Mouse (Mus musculus): ENCODE results near the gene Igsf9b. TPM values are rescaled to one million over a fixed set of nuclear protein-coding genes. Genes with fewer than 3 reads are reported as not detected.

The Igsf9b gene
- polyA plus RNA-seq, 2 experiments: 0.01 TPM

- H3K36me3 ChIP-seq (replicated peaks; ENCODE audit: control insufficient read depth, insufficient read depth, low read depth): no peaks in the 10 kb centered on the region
- no peak overlapping the region for H3K4me2 ChIP-seq (ENCODE audit: low read depth)
- peaks cover 31% of the 10 kb centered on the region for H3K27me3 ChIP-seq (ENCODE audit: control insufficient read depth, insufficient read depth, low read length)
These were observed 1.7 kb downstream of the Igsf9b start for GRCm38 (mm10) chr9:27300698-27301097.

DNA sequence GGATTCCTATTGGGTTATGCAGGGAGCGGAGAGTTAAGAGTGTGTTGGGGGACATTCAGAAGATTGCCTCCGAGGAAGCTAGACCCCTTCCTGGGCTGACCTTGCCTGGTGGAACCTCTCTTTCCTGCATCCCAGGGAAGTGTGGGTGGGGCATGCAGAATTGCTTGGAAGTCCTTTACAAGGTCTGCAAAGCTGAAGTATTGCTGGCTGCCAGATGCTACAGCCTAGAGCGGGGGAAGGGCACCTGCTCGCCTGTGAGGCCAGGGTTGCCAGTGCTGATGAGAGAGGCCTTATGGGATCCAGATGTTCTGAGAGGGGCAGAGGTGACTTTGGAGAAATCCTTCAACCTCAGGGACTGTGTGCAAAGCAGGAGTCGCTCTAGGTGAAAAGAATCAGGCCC, 2.5 kb downstream of the Igsf9b start:
- H3K4me3 ChIP-seq (ENCODE audit: insufficient read depth in 1 of 2, low read depth in 2 of 2, low read length in 2 of 2): no peak overlapping the region
- DNase-seq (ENCODE audit: low read depth in 3 of 3, low spot score in 3 of 3) (no peak), ATAC-seq (ENCODE audit: insufficient read depth) (no peak)
- H3K9ac ChIP-seq (replicated peaks): no peak overlapping the region
- TF ChIP-seq CTCF (IDR thresholded peaks at IDR 0.05; ENCODE audit: low read depth): no peak
- TF ChIP-seq EP300 (IDR thresholded peaks at IDR 0.05; ENCODE audit: low read depth): no peak
- no peaks in the 10 kb centered on the region for H3K4me1 ChIP-seq (replicated peaks; ENCODE audit: control insufficient read depth in 2 of 2, insufficient read depth in 2 of 2, low read length in 1 of 2)
- no peak overlapping the region for H3K4me2 ChIP-seq (ENCODE audit: low read depth)
- no peaks in the 10 kb centered on the region for H3K36me3 ChIP-seq (replicated peaks; ENCODE audit: control insufficient read depth, insufficient read depth, low read depth)
- no peak overlapping the region for H3K27ac ChIP-seq
- WGBS (ENCODE audit: insufficient replicate concordance): 45% methylated on average over 5 of the region's 5 CpGs
- H3K27me3 ChIP-seq (ENCODE audit: control insufficient read depth, insufficient read depth, low read length): peaks cover 31% of the 10 kb centered on the region
- no peaks in the 10 kb centered on the region for H3K9me3 ChIP-seq (ENCODE audit: control insufficient read depth, low read length)

More at GRCm38 (mm10) chr9:27300698-27301097, 1.7 kb downstream of the Igsf9b start:
- Histone ChIP-seq H3K9me3 (ENCODE audit: control insufficient read depth, low read length) (no peaks in the 10 kb centered on the region), H3K4me3 (ENCODE audit: insufficient read depth in 1 of 2, low read depth in 2 of 2, low read length in 2 of 2) (no peak overlapping the region), H3K4me1 (replicated peaks; ENCODE audit: control insufficient read depth in 2 of 2, insufficient read depth in 2 of 2, low read length in 1 of 2) (no peaks in the 10 kb centered on the region), H3K27ac (no peak overlapping the region), H3K9ac (replicated peaks) (no peak overlapping the region)
- 7% methylated on average over 4 of the region's 4 CpGs for WGBS (ENCODE audit: insufficient replicate concordance)
- DNase-seq (ENCODE audit: low read depth in 3 of 3, low spot score in 3 of 3): no peak
- no peak for TF ChIP-seq CTCF (IDR thresholded peaks at IDR 0.05; ENCODE audit: low read depth)
- TF ChIP-seq EP300 (IDR thresholded peaks at IDR 0.05; ENCODE audit: low read depth): no peak
- no peak for ATAC-seq (ENCODE audit: insufficient read depth)

- no peaks in the 10 kb centered on the region for H3K36me3 ChIP-seq (replicated peaks; ENCODE audit: control insufficient read depth, insufficient read depth, low read depth)
- no peaks in the 10 kb centered on the region for H3K4me1 ChIP-seq (replicated peaks; ENCODE audit: control insufficient read depth in 2 of 2, insufficient read depth in 2 of 2, low read length in 1 of 2)
- H3K4me2 ChIP-seq (ENCODE audit: low read depth): no peak overlapping the region
- TF ChIP-seq EP300 (IDR thresholded peaks at IDR 0.05; ENCODE audit: low read depth) (no peak), CTCF (IDR thresholded peaks at IDR 0.05; ENCODE audit: low read depth) (no peak)
- H3K27me3 ChIP-seq (ENCODE audit: control insufficient read depth, insufficient read depth, low read length): peaks cover 31% of the 10 kb centered on the region
- no peaks in the 10 kb centered on the region for H3K9me3 ChIP-seq (ENCODE audit: control insufficient read depth, low read length)
- DNase-seq (ENCODE audit: low read depth in 3 of 3, low spot score in 3 of 3): no peak
- H3K4me3 ChIP-seq (ENCODE audit: insufficient read depth in 1 of 2, low read depth in 2 of 2, low read length in 2 of 2): no peak overlapping the region
- no peak overlapping the region for H3K27ac ChIP-seq
- no peak overlapping the region for H3K9ac ChIP-seq (replicated peaks)
- no peak for ATAC-seq (ENCODE audit: insufficient read depth)
- 50% methylated on average over 5 of the region's 5 CpGs for WGBS (ENCODE audit: insufficient replicate concordance)
These were observed 3.3 kb downstream of the Igsf9b start for GRCm38 (mm10) chr9:27302291-27302690.

DNA sequence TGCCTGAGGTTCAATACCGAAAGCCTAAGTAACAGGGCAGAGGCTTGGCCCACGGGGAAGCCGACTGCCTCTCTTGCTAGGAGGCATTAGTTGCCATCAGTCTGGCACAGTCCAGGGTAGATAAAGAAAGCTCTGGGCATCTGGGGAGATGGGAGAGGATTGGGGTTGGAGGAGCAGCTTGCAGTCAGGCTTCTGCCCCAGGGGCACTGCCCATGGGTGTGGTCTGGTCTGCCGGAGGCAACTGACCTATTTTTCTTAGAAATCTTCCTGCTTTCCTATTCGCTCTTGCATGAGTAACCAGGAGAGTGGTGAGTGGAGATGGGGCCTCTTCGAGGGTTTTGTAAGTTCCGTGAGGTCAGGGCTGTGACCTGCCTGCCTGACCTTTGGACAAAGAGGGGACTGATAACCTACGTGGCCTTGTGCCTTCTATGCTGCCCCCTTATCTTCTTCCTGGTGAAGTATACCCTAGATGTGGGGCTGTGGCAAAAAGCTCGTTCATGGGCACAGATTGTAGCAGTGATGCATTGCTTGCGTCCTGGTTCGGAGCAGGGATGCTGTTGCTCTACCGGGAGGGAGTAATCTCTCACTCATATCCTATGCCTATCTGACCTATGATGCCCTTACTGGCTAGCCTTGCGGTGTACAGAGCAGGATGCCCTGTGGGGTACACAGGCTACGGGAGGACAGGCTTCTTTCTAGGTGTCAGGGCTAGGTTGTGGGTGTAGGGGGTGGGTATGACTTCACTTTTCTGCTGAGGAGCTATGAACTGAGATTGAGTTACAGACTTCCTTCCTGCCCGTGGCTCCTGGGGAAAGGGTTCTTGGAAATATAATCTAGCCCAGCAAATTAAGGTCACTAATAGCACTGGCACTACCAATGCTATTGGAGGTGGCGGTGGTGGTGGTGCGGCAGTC, 4.8 kb downstream of the Igsf9b start:
- no peak for ATAC-seq (ENCODE audit: insufficient read depth)
- no peak overlapping the region for H3K27ac ChIP-seq
- WGBS (ENCODE audit: insufficient replicate concordance): 52% methylated on average over 17 of the region's 17 CpGs
- no peak overlapping the region for H3K9ac ChIP-seq (replicated peaks)
- H3K36me3 ChIP-seq (replicated peaks; ENCODE audit: control insufficient read depth, insufficient read depth, low read depth): no peaks in the 10 kb centered on the region
- TF ChIP-seq CTCF (IDR thresholded peaks at IDR 0.05; ENCODE audit: low read depth) (no peak), EP300 (IDR thresholded peaks at IDR 0.05; ENCODE audit: low read depth) (no peak)
- no peaks in the 10 kb centered on the region for H3K9me3 ChIP-seq (ENCODE audit: control insufficient read depth, low read length)
- DNase-seq (ENCODE audit: low read depth in 3 of 3, low spot score in 3 of 3): no peak
- peaks cover 28% of the 10 kb centered on the region for H3K27me3 ChIP-seq (ENCODE audit: control insufficient read depth, insufficient read depth, low read length)
- no peak overlapping the region for H3K4me3 ChIP-seq (ENCODE audit: insufficient read depth in 1 of 2, low read depth in 2 of 2, low read length in 2 of 2)
- no peak overlapping the region for H3K4me2 ChIP-seq (ENCODE audit: low read depth)
- no peaks in the 10 kb centered on the region for H3K4me1 ChIP-seq (replicated peaks; ENCODE audit: control insufficient read depth in 2 of 2, insufficient read depth in 2 of 2, low read length in 1 of 2)

DNA sequence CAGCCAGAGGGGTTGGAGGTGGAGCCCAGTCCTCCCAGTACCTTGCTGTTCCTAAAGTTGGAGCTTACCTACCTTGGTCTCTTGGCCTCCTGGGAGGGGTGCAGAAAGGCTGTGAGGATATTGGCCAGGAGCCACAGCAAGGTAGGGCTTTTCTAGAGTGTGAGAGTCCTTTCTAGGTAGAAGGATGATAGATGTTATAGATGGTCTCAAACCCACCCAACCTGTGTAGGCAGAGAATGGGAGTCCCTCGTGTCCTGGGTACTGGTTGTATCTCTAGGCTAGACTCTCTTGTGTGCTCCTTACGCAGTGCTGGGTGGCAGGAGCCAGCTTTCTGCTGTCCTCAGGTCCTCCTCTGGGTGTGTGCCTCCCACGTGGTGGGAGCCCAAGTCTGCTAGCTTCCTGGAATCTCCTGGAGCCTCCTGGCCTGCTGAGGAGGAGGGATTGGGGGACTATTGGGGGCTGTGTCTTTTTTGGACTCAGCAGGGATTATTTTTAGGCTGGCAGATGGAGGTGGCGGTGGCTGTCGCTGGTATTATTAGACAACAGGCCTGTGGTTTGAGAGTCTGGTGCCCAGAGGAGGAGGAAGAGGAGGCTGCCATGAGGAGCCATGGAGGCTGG, 5.6 kb downstream of the Igsf9b start:
- Histone ChIP-seq H3K4me3 (ENCODE audit: insufficient read depth in 1 of 2, low read depth in 2 of 2, low read length in 2 of 2) (no peak overlapping the region), H3K27ac (no peak overlapping the region), H3K36me3 (replicated peaks; ENCODE audit: control insufficient read depth, insufficient read depth, low read depth) (no peaks in the 10 kb centered on the region), H3K27me3 (ENCODE audit: control insufficient read depth, insufficient read depth, low read length) (peaks cover 20% of the 10 kb centered on the region), H3K4me1 (replicated peaks; ENCODE audit: control insufficient read depth in 2 of 2, insufficient read depth in 2 of 2, low read length in 1 of 2) (no peaks in the 10 kb centered on the region), H3K9me3 (ENCODE audit: control insufficient read depth, low read length) (no peaks in the 10 kb centered on the region), H3K4me2 (ENCODE audit: low read depth) (no peak overlapping the region), H3K9ac (replicated peaks) (no peak overlapping the region)
- DNase-seq (ENCODE audit: low read depth in 3 of 3, low spot score in 3 of 3) (no peak), ATAC-seq (ENCODE audit: insufficient read depth) (no peak)
- TF ChIP-seq EP300 (IDR thresholded peaks at IDR 0.05; ENCODE audit: low read depth) (no peak), CTCF (IDR thresholded peaks at IDR 0.05; ENCODE audit: low read depth) (no peak)
- WGBS (ENCODE audit: insufficient replicate concordance): 47% methylated on average over 5 of the region's 5 CpGs
